Mouse (Mus musculus): ENCODE data around the gene Emc10.

The Emc10 gene

GRCm38 (mm10) chr7:44526414-44527154 lies 30.3 kb upstream of the Emc10 start:
- no peak for DNase-seq (ENCODE audit: low spot score in 2 of 2)

DNA sequence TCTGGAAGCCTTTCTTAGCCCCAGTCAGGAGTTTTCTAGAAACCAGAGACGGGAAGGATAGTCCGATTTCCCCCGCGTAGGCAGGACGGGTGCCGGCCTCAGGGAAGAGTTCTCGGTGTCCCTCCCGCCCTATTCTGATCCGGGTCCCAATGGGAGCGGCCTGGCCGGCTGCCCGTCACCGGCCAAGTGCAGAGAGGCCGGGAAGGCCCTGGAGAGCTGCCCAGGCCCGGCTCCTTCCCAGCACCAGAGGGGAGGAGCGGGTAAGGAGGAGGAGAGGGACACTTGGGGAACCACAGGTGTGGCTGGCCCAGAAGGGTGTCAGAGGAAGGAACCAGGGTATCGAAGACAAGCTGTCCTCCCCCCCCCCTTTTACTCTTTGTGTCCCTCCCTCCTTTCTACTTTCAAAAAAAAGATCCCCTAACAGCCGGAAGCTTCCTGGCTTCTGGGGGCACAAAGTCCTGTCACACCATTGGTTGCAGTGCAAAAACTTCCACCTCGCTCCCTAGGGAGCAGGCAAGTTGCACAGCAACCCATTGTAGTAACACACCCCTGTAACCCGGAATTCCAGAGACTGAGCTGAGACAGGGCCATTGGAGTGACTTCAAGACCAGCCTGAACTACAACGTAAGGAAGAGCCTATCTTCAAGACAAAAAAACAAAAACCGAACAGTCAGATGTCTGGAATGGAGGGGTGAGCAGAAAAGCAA lies 28.9 kb upstream of the Emc10 start:
- DNase-seq (ENCODE audit: low spot score in 2 of 2): peak; percentile 52 to 71

- no peak for DNase-seq (ENCODE audit: low spot score in 2 of 2)
Observed at GRCm38 (mm10) chr7:44524502-44524901, 28.2 kb upstream of the Emc10 start, which contains the start of gene Mybpc2. TSS of gene Mybpc2 (minus strand) at chr7:44524656.

GRCm38 (mm10) chr7:44523056-44523455 lies 26.7 kb upstream of the Emc10 start:
- DNase-seq (ENCODE audit: low spot score in 2 of 2): no peak

- DNase-seq (ENCODE audit: low spot score in 2 of 2): peak; percentile 49 to 75
Observed at GRCm38 (mm10) chr7:44521710-44522109, 25.4 kb upstream of the Emc10 start.

- no peak for DNase-seq (ENCODE audit: low spot score in 2 of 2)
Observed at GRCm38 (mm10) chr7:44520990-44521389, 24.7 kb upstream of the Emc10 start.

DNA sequence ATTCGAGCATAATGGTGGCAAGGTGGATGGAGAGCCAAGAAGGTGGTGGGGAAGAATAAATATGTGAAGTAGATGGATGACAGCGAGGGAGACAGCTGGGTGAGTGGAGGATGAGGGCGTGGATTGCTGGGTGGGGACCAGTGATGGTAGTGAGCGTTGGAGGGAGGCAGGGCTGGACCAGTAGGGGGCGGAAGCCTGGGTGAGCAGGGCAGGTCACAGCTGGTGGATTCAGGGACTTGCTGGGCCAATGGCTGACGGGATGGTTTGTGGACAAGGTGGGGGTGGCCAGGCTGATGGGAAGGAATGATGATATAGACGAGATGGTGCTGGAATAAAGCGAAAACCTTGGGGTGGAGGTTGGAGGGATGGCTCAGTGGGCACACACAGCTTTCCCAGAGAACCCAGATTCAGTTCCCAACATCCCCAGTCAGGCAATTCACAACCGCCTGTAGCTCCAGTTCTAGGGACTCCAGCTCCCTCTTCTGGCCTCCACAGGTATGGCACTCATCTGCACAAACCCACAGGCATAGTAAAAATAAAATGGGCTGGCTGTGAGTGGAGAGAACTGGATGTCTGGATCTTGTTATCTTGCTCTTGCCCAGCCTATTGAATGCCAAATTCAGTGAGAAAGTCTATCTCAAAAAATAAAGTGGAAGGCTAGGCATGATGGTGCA lies 23.0 kb upstream of the Emc10 start:
- DNase-seq (ENCODE audit: low spot score in 2 of 2): no peak

DNA sequence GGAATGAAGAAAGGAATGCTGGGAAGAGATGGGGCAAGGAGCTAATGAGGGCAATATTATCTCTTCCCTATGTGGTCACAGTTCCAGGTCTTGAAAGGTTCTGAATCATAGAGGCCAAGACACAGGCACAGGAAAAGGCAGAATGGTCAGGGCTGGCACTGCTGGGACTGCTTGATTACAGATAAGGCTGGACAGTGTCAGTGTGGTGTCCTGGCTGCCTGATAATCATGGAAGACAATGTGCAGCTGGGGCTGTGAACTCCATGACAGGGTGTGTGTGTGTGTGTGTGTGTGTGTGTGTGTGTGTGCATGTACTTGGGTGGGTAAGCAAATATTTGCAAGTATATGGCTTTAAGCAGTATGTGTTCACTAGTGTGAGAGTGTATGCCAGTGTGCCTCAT lies 11.2 kb upstream of the Emc10 start:
- DNase-seq (ENCODE audit: low spot score in 2 of 2): no peak

DNA sequence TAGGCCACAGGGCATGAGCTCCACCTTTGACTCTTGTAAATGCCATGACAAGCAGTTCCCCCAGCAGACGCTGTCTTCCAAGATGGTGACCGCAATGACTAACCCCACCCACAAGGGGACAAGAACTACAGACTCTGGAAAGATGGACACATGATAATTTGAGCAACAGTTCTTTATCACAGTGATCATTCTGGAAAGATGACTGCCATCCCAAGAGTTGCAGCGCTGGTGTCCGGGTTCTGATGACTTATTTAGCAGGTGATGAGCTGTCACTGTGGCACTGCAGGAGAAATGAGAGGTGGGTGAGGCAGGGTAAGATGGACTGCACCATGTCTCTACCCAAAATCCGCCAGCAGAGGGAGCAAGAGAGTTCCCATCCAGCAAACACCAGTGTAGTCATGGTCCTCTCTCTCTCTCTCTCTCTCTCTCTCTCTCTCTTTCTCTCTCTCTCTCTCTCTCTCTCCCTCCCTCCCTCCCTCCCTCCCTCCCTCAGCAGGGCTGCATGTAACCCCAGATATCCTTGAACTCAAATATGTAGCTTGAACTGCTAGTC lies 5.3 kb upstream of the Emc10 start:
- peak; percentile 54 to 83 for DNase-seq (ENCODE audit: low spot score in 2 of 2)

GRCm38 (mm10) chr7:44500046-44500445 lies 3.7 kb upstream of the Emc10 start:
- DNase-seq (ENCODE audit: low spot score in 2 of 2): no peak

DNA sequence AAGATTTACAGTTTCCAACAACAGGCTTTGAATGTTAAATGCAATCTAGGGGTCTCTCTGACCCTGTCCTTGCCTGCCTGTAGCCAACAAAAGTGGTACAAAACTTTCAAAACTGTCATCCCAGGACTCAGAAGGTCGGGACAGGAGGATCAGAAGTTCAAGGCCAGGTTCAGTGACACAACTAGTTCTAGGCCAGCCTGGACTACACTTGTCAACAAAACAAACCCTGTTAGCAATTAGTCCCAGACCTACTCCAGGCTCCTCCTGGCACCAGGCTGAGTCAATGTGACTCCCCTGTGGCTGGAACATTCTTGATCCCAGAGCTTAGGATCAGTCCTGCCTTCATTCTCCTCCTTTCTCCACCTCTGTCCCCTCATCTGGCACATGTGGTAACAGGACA lies 2.6 kb upstream of the Emc10 start:
- no peak for DNase-seq (ENCODE audit: low spot score in 2 of 2)

DNA sequence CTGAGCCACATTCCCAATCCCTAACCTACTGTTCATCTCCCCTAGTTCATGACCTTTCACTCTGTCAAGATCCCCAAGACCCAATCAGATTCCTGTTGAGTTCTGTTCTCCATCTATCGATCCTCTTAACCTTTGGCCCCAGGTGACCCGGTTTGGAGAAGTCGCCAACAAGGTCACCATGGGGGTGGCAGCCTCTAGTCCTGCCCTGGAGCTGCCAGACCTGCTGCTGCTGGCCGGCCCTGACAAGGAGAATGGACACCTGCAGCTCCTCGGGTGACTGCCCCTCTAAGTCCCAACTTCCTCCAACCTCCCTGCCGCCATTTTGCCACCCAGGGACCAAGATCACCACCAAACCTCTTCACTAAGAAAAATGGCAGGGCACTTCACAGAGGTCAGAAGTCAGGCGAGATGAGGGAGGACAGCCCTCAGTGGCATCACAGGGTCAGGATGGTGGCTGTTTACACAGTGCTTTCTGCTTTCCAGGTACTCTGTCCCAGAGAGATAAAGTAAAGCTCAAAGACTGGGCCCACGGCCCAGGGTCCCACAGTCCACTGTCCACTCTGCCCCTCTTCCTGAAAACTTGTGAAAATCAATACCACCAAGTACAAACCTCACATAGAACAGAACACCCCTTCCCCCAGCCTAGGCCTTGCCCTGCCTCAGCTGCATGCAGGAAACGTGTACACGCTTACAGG lies 1.2 kb upstream of the Emc10 start:
- DNase-seq (ENCODE audit: low spot score in 2 of 2): no peak

GRCm38 (mm10) chr7:44496771-44497109 lies 411 bp upstream of the Emc10 start:
- no peak for DNase-seq (ENCODE audit: low spot score in 2 of 2)

GRCm38 (mm10) chr7:44495086-44495485 lies 1.2 kb downstream of the Emc10 start:
- no peak for DNase-seq (ENCODE audit: low spot score in 2 of 2)

DNA sequence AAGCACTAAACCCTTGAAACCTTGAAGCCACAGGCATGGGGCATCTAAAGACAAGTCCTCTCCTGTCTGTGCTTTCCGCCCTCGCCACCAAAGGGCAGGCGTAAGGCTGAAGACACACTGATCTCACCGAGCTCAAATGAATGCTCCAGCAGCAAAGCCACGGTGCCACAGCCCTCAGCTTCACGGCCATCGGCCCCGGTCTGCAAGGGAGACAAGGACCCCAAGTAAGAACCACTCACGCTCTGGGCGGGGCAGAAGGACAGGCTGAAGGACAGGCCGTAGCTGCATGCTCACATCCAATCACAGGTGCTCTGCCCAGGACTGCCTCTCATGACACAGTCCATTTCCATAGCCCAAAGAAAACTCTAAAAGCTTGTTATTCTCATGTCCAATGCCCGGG lies 1.6 kb downstream of the Emc10 start:
- no peak for DNase-seq (ENCODE audit: low spot score in 2 of 2)

DNA sequence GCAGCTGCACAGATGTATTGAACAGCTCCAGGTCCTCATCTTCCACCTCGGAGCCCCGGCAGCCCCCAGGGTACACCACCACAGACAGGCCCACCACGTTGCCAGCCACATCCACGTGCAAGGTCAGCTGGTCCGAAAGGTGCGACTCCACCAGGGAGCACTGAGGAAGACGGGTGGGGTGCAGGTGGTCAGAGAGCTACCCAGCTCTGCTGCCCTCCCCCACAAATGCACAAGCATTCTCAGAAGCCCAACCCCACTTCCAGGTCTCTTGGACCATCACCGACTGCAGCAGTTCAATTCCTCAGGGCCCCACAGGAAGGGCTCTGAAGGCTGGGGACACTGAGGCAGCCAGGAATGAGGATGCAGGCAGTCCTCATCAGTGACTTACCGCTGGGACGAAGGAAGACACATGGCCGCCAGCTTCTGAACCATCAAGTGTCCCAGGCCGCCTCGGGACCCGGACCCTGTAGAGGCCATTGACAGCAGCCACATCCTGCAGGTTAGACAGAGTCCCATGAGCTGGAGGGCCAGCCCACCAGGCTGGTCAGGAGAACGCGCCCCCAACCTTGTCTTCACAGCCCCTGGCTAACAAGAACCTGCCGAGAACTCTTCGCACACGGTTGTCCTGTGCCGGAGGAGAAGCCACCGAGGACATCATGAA lies 4.0 kb downstream of the Emc10 start:
- peak in 1 of 2 experiments; percentile 16 for DNase-seq (ENCODE audit: low spot score in 2 of 2)

DNA sequence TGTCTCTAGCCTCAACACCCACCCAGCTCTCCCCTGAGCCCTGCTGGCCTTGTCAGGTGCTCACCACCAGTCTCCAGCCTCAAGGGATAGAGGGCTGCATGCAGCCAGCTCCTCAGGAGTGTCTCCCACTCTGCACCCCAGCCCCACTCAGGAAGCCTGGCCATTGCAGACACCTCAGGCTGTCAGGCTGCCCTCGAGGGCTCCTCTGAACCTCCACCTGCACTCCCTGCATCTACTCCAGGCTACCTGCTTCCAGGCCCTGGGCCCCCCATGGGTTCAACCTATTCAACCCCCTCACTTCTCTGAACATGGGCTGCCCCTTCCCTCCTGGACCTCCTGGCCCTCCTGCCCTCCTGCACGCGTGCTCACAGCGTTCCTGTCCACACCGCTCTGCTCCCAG lies 4.9 kb downstream of the Emc10 start:
- DNase-seq (ENCODE audit: low spot score in 2 of 2): no peak

- peak in 1 of 2 experiments; percentile 19 for DNase-seq (ENCODE audit: low spot score in 2 of 2)
Observed at GRCm38 (mm10) chr7:44490281-44490680, 6.0 kb downstream of the Emc10 start.

DNA sequence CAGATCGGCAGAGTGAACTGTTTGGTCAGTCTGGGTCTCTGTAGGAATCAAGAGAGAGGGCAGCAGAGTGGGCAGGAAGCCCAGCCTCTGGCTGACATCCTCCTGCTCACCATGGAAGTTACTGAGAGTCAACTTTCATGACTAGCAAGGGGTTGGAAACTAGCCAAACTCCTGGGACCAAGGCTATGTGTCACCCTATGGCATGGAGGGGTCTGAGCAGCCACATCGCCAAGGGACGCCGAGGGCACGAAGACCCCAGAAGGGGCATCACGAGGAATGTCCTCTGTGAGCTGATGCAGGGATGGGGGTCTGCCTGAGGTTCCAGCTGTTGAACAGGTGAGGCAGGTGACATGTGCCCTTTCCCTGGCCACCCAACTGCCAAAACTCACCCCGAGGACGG lies 7.8 kb downstream of the Emc10 start:
- no peak for DNase-seq (ENCODE audit: low spot score in 2 of 2)

GRCm38 (mm10) chr7:44487936-44488335 lies 8.4 kb downstream of the Emc10 start:
- DNase-seq (ENCODE audit: low spot score in 2 of 2): no peak

DNA sequence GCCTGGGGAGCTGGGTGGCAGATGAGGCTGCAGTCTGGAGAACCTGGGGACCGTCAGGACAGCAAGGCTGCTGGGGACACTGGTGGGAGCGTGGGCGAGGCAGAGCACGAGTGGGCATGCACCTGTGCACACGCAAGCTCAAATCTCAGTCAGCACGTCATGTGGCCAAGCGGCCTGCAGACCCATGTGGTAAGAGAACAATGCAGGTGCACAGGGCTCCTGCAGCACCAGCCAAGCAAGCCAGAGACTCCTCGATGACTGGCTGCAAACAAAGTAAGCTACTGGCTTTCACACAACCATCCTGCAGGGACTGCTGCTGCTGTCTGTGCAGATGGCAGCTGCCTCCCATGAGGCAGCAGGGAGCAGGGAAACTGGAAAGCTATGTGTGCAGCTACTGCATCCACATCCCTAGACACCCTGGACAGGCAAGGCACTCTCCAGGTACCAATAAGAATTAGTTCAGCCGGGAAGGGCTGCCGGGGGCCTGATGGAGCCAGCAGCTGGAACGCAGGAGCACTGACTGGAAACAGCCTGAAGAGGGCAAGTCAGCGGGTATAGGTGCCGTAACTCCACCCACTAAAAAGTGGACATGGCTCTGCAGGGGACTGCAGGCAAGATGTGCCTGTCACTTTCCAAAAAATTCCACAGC lies 9.3 kb downstream of the Emc10 start:
- DNase-seq (ENCODE audit: low spot score in 2 of 2): peak in 1 of 2 experiments; percentile 18
